Mouse (Mus musculus) liver, postnatal 0 days (tissue): ENCODE measurements around the gene Kalrn. TPM values are rescaled to one million over a fixed set of nuclear protein-coding genes. Genes with fewer than 3 reads are reported as not detected.
A peak's percentile ranks its signal among the peaks of the same experiment; 100 is the strongest.
"Not testable (repeated sequence)": the region's sequence is repeated elsewhere in the genome, so short reads cannot be mapped to it uniquely, and the experiment has no call there.

Experiments
- ATAC-seq: fragments of 200-750 bp; cut with Nextera tagmentation; 2 replicates; pipeline ENCODE4 v1.8.0; 2017; ENCODE audit warnings: mild to moderate bottlenecking, moderate library complexity
- DNase-seq: peaks from one replicate; pipeline ENCODE4 v3.0.0-alpha.2; 2016
- H3K27ac ChIP-seq: fragments of 300-500 bp; sonication (generic); 2 replicates; pipeline ENCODE4 v1.5.1; 2014; ENCODE audit warnings: antibody characterized with exemption, moderate library complexity, mild to moderate bottlenecking, low read depth
- H3K27me3 ChIP-seq: fragments of 300-500 bp; sonication (generic); 2 replicates; pipeline ENCODE4 v1.6.1; 2014; ENCODE audit warnings: low read length, control low read depth, mixed read lengths; ENCODE audit not compliant: insufficient read depth
- H3K36me3 ChIP-seq: fragments of 300-500 bp; sonication (generic); replicated peaks from 2 replicates; pipeline ENCODE4 v1.6.1; 2014; ENCODE audit warnings: mild to moderate bottlenecking, control low read depth, low read length, moderate library complexity, mixed read lengths; ENCODE audit not compliant: insufficient read depth
- H3K4me1 ChIP-seq: fragments of 300-500 bp; sonication (generic); 2 replicates; pipeline ENCODE4 v1.6.1; 2014; ENCODE audit warnings: antibody characterized with exemption, mild to moderate bottlenecking, control low read depth; ENCODE audit not compliant: insufficient read depth
- H3K4me2 ChIP-seq: fragments of 300-500 bp; sonication (generic); 2 replicates; pipeline ENCODE4 v1.6.1; 2014; ENCODE audit warnings: low read depth, mild to moderate bottlenecking, low read length, moderate library complexity, mixed read lengths
- H3K4me3 ChIP-seq: fragments of 300-500 bp; sonication (generic); 2 replicates; pipeline ENCODE4 v1.5.1; 2014; ENCODE audit warnings: low read depth, low read length
- H3K9ac ChIP-seq: fragments of 300-500 bp; sonication (generic); replicated peaks from 2 replicates; pipeline ENCODE4 v1.6.1; 2014; ENCODE audit warnings: mild to moderate bottlenecking, moderate library complexity
- H3K9me3 ChIP-seq: fragments of 300-500 bp; sonication (generic); 2 replicates; pipeline ENCODE4 v1.6.1; 2016; ENCODE audit warnings: mild to moderate bottlenecking, control low read depth, low read length, mixed read lengths
- CTCF ChIP-seq: sonication (generic); IDR thresholded peaks from 2 replicates; pipeline ENCODE4 v1.5.1; 2016; ENCODE audit warnings: antibody characterized with exemption, low read depth
- EP300 ChIP-seq: IDR thresholded peaks from 2 replicates; pipeline ENCODE4 v1.6.1; 2016; ENCODE audit warnings: antibody characterized with exemption, low read depth, mild to moderate bottlenecking
- WGBS: fragments of 180-500 bp; shearing (Covaris S2); extraction: QIAGEN DNeasy Blood & Tissue Kit; methylation state at CpG from one replicate; pipeline ENCODE4 v1.1.7; 2014; ENCODE audit not compliant: insufficient replicate concordance; 5-methylcytosine and 5-hydroxymethylcytosine counted together
- polyA plus RNA-seq: library from polyadenylated mRNA; unstranded; fragments of >200 nt; fragmentation: Nextera tagmentation; extraction: Ambion mirVana; gene quantifications from 2 replicates; pipeline ENCODE4 v1.2.1, GENCODE M21; 2015

Kalrn gene
- polyA plus RNA-seq, 1 experiment from 2014 or later = 16.7 TPM

GRCm38 (mm10) chr16:34314071-34314470, 259.3 kb downstream of the Kalrn start:
- no peaks in the 10 kb centered on the region for H3K4me1 ChIP-seq
- no peaks in the 10 kb centered on the region for H3K27me3 ChIP-seq
- TF ChIP-seq CTCF (no peak), EP300 (no peak)
- ATAC-seq = no peak
- WGBS = 75% methylated on average over 10 of the region's 10 CpGs
- no peak overlapping the region for H3K4me3 ChIP-seq
- H3K36me3 ChIP-seq = no peaks in the 10 kb centered on the region
- H3K27ac ChIP-seq = no peak overlapping the region
- no peak for DNase-seq
- no peak overlapping the region for H3K4me2 ChIP-seq
- H3K9me3 ChIP-seq = no peaks in the 10 kb centered on the region
- H3K9ac ChIP-seq = no peak overlapping the region

- TF ChIP-seq CTCF (no peak), EP300 (no peak)
- Histone ChIP-seq H3K9ac (no peak overlapping the region), H3K27ac (no peak overlapping the region), H3K4me1 (no peaks in the 10 kb centered on the region), H3K36me3 (no peaks in the 10 kb centered on the region), H3K4me3 (no peak overlapping the region), H3K27me3 (no peaks in the 10 kb centered on the region), H3K9me3 (no peaks in the 10 kb centered on the region), H3K4me2 (no peak overlapping the region)
- DNase-seq (no peak), ATAC-seq (no peak)
- 89% methylated on average over 1 of the region's 1 CpGs for WGBS
Measured at GRCm38 (mm10) chr16:34311577-34311976, 261.8 kb downstream of the Kalrn start.

GRCm38 (mm10) chr16:34310363-34310762, 263.0 kb downstream of the Kalrn start:
- DNase-seq (no peak), ATAC-seq (no peak)
- Histone ChIP-seq H3K4me1 (no peaks in the 10 kb centered on the region), H3K9ac (no peak overlapping the region), H3K27me3 (no peaks in the 10 kb centered on the region), H3K4me3 (no peak overlapping the region), H3K36me3 (no peaks in the 10 kb centered on the region), H3K4me2 (no peak overlapping the region), H3K9me3 (no peaks in the 10 kb centered on the region), H3K27ac (no peak overlapping the region)
- 75% methylated on average over 8 of the region's 8 CpGs for WGBS
- TF ChIP-seq CTCF (no peak), EP300 (no peak)

GRCm38 (mm10) chr16:34308324-34308723, 265.0 kb downstream of the Kalrn start:
- no peaks in the 10 kb centered on the region for H3K36me3 ChIP-seq
- no peak overlapping the region for H3K9ac ChIP-seq
- DNase-seq (no peak), ATAC-seq (no peak)
- no peaks in the 10 kb centered on the region for H3K9me3 ChIP-seq
- 85% methylated on average over 1 of the region's 1 CpGs for WGBS
- no peak overlapping the region for H3K27ac ChIP-seq
- H3K4me1 ChIP-seq = no peaks in the 10 kb centered on the region
- no peak overlapping the region for H3K4me3 ChIP-seq
- TF ChIP-seq CTCF = no peak
- no peaks in the 10 kb centered on the region for H3K27me3 ChIP-seq
- no peak overlapping the region for H3K4me2 ChIP-seq

- Histone ChIP-seq H3K4me2 (no peak overlapping the region), H3K4me3 (no peak overlapping the region), H3K4me1 (no peaks in the 10 kb centered on the region), H3K9me3 (no peaks in the 10 kb centered on the region), H3K27me3 (no peaks in the 10 kb centered on the region), H3K36me3 (no peaks in the 10 kb centered on the region), H3K9ac (no peak overlapping the region), H3K27ac (no peak overlapping the region)
- WGBS = 72% methylated on average over 9 of the region's 9 CpGs
- no peak for DNase-seq
- TF ChIP-seq EP300 (no peak), CTCF (no peak)
- no peak for ATAC-seq
Measured at GRCm38 (mm10) chr16:34307458-34307857, 265.9 kb downstream of the Kalrn start.

- WGBS = 73% methylated on average over 4 of the region's 4 CpGs
- TF ChIP-seq CTCF (no peak), EP300 (no peak)
- H3K4me3 ChIP-seq = no peak overlapping the region
- no peak overlapping the region for H3K9ac ChIP-seq
- DNase-seq (no peak), ATAC-seq (no peak)
- no peak overlapping the region for H3K27ac ChIP-seq
- no peaks in the 10 kb centered on the region for H3K27me3 ChIP-seq
- H3K9me3 ChIP-seq = no peaks in the 10 kb centered on the region
- H3K36me3 ChIP-seq = no peaks in the 10 kb centered on the region
- H3K4me1 ChIP-seq = no peaks in the 10 kb centered on the region
- H3K4me2 ChIP-seq = no peak overlapping the region
Measured at GRCm38 (mm10) chr16:34305586-34305985, 267.7 kb downstream of the Kalrn start.

GRCm38 (mm10) chr16:34303818-34304217, 269.5 kb downstream of the Kalrn start:
- TF ChIP-seq CTCF = peak; percentile 63
- H3K27ac ChIP-seq, H3K9me3 ChIP-seq, H3K4me3 ChIP-seq, H3K4me2 ChIP-seq, ATAC-seq, DNase-seq, H3K9ac ChIP-seq, H3K4me1 ChIP-seq, H3K36me3 ChIP-seq, H3K27me3 ChIP-seq: not testable (repeated sequence)
- 48% methylated on average over 4 of the region's 4 CpGs for WGBS
